Mouse (Mus musculus): ENCODE measurements around the gene Chrnb2.

DNA sequence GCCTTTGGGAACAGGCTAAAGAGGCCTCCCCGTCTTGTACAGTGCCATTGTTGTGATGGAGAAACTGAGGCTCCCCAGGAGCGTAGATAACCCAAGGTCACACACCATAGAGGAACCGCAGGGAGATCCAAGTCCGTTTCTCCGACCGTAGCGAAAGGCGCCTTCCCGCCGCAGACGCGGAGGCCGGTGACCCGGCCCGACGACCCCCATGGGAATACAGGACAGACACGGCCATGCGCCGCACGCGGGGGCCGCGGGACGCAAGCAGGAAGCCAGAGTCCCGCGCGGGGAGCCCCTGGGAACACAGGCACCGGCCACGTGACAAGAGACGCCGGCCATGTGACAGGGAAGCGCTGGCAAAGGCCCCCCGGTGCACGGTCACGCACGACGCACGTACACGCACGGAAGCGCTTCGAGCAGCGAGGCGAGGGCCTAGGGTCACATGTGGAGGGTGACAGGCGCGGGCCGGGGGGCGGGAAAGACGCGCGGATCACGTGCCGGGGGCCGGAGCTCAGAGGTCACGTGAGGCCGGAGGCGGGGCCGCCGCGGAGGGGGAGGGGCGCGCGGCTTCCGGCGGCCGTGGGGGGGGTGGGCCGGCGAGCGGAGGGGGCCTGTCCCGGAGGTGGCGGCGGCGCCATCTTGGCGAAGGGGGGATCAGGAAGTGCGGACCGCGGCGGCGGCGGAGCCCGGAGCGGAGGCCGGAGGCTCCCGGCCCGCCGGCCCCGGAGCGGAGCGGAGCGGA is 8.7 kb upstream of the Chrnb2 start, which contains the start of gene Ube2q1:
- peak; percentile 70 for TF ChIP-seq POLR2A (IDR thresholded peaks at IDR 0.05; ENCODE audit: control insufficient read depth, extremely low read depth, insufficient read depth, low read length, poor library complexity)
- no peak; the same call in 1 of the 2 replicates for TF ChIP-seq CTCF (IDR thresholded peaks at IDR 0.05; ENCODE audit: borderline replicate concordance, control insufficient read depth, extremely low read depth, insufficient read depth, low read length, poor library complexity)

Data from thymus, adult 2 months (tissue).